Mouse (Mus musculus) stomach, embryonic 16.5 days (tissue): ENCODE results near the gene Maff. TPM values are rescaled to one million over a fixed set of nuclear protein-coding genes. Genes with fewer than 3 reads are reported as not detected.

ENCODE experiments used
- ATAC-seq: fragments of 200-750 bp; cut with Nextera tagmentation; 2 replicates; pipeline ENCODE4 v1.8.0; 2017; ENCODE audit warnings: moderate number of reproducible peaks, moderate TSS enrichment; ENCODE audit not compliant: insufficient read depth, low FRiP score
- H3K27ac ChIP-seq: fragments of 300-500 bp; sonication (generic); 2 replicates; pipeline ENCODE4 v1.5.1; 2014; ENCODE audit warnings: low read length
- H3K27me3 ChIP-seq: fragments of 300-500 bp; sonication (generic); 2 replicates; pipeline ENCODE4 v1.6.1; 2014; ENCODE audit warnings: low read length, control low read depth, mixed read lengths; ENCODE audit not compliant: control insufficient read depth, insufficient read depth
- H3K36me3 ChIP-seq: fragments of 300-500 bp; sonication (generic); 2 replicates; pipeline ENCODE4 v1.6.1; 2014; ENCODE audit warnings: low read length; ENCODE audit not compliant: control insufficient read depth, insufficient read depth
- H3K4me1 ChIP-seq: fragments of 300-500 bp; sonication (generic); 2 replicates; pipeline ENCODE4 v1.6.1; 2014; ENCODE audit warnings: low read length, control low read depth, mixed read lengths; ENCODE audit not compliant: control insufficient read depth, insufficient read depth
- H3K4me2 ChIP-seq: fragments of 300-500 bp; sonication (generic); 2 replicates; pipeline ENCODE4 v1.6.1; 2014; ENCODE audit warnings: low read depth, low read length, mixed read lengths
- H3K4me3 ChIP-seq: fragments of 300-500 bp; sonication (generic); replicated peaks from 2 replicates; pipeline ENCODE4 v1.5.1; 2014; ENCODE audit warnings: mild to moderate bottlenecking, low read length
- H3K9ac ChIP-seq: fragments of 300-500 bp; sonication (generic); 2 replicates; pipeline ENCODE4 v1.6.1; 2014; ENCODE audit warnings: low read length
- H3K9me3 ChIP-seq: fragments of 300-500 bp; sonication (generic); replicated peaks from 2 replicates; pipeline ENCODE4 v1.6.1; 2016; ENCODE audit warnings: low read length, control low read depth; ENCODE audit not compliant: control insufficient read depth
- WGBS: fragments of 180-500 bp; shearing (Covaris S2); extraction: QIAGEN DNeasy Blood & Tissue Kit; methylation state at CpG from one replicate; pipeline ENCODE4 v1.1.7; 2014; 5-methylcytosine and 5-hydroxymethylcytosine counted together
- microRNA counts: library from miRNA; unstranded; fragments of <30 nt; microRNA quantifications from one replicate; lab custom pipeline; 2016
- microRNA-seq: library from miRNA; unstranded; fragments of <30 nt; microRNA quantifications from one replicate; pipeline ENCODE4, GENCODE M21; 2016
- polyA plus RNA-seq: library from polyadenylated mRNA; unstranded; fragments of >200 nt; fragmentation: Nextera tagmentation; extraction: Ambion mirVana; gene quantifications from 2 replicates; pipeline ENCODE4 v1.2.1, GENCODE M21; 2015

Gene Maff
- polyA plus RNA-seq, 1 experiment from 2014 or later = 5.2 TPM

- Histone ChIP-seq H3K4me1 (peaks cover 39% of the 10 kb centered on the region), H3K9ac (peak overlapping the region; percentile 93), H3K4me3 (peak overlapping the region; percentile 92), H3K4me2 (peak overlapping the region; percentile 85), H3K27me3 (no peaks in the 10 kb centered on the region), H3K27ac (peak overlapping the region; percentile 77), H3K36me3 (no peaks in the 10 kb centered on the region), H3K9me3 (no peaks in the 10 kb centered on the region)
- no peak for ATAC-seq
- WGBS = 15% methylated on average over 9 of the region's 9 CpGs
Measured at GRCm38 (mm10) chr15:79403763-79404210, 57.4 kb downstream of the Maff start.

- no peaks in the 10 kb centered on the region for H3K27me3 ChIP-seq
- 71% methylated on average over 1 of the region's 1 CpGs for WGBS
- no peak overlapping the region for H3K4me3 ChIP-seq
- H3K4me2 ChIP-seq = no peak overlapping the region
- H3K9me3 ChIP-seq = no peaks in the 10 kb centered on the region
- no peak overlapping the region for H3K27ac ChIP-seq
- H3K36me3 ChIP-seq = no peaks in the 10 kb centered on the region
- ATAC-seq = no peak
- H3K4me1 ChIP-seq = peaks cover 35% of the 10 kb centered on the region
- no peak overlapping the region for H3K9ac ChIP-seq
Measured at GRCm38 (mm10) chr15:79404277-79404676, 57.9 kb downstream of the Maff start.

DNA sequence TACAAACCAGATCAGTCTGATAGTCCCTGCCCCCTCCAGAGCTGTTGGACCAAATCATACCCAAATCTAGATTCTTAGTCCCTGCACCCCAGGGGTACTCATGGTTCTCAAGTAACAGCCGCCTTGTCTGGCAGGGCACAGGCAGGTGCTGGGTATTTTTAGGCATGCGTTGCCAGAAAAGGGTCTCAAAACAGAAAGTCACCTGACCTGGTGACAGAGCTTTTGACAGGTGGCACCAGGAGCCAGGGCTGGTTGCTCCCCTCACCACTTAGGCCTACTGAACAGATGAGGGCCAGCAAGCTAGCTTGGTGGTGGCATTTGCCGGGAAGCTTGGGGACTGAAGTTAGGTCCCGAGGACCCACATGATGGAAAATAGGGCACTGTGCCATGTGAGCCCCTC, 60.1 kb downstream of the Maff start:
- Histone ChIP-seq H3K4me1 (peaks cover 14% of the 10 kb centered on the region), H3K27ac (no peak overlapping the region), H3K4me3 (no peak overlapping the region), H3K9me3 (no peaks in the 10 kb centered on the region), H3K9ac (no peak overlapping the region), H3K27me3 (no peaks in the 10 kb centered on the region), H3K36me3 (no peaks in the 10 kb centered on the region), H3K4me2 (no peak overlapping the region)
- ATAC-seq = no peak
- WGBS = 80% methylated on average over 4 of the region's 4 CpGs

MicroRNAs encoded within 50 kb of the gene (microRNA counts, 519-probe panel; counts per million panel counts)
- 1,276 counts per million, percentile 10 among the panel's probes with 10 or more counts for microRNA mmu-miR-1943 (lab: Ali Mortazavi, UCI)

Small RNAs within 50 kb of the gene (microRNA-seq; reads per million reads assigned to microRNA genes)
- 1.5 reads per million for gene Mir1943

Other genes with a start within 250 kb of the Maff start
- 10.4 and 11.2 TPM in 2 replicates for gene Micall1, start 237.7 kb upstream of the Maff start, polyA plus RNA-seq
- gene Polr2f, start 205.6 kb upstream of the Maff start, polyA plus RNA-seq = 281 and 302 TPM in 2 replicates
- gene 1700088E04Rik, start 205.4 kb upstream of the Maff start, polyA plus RNA-seq = 6.9 and 7.3 TPM in 2 replicates
- gene Sox10, start 181.4 kb upstream of the Maff start, polyA plus RNA-seq = 5.3 and 5.4 TPM in 2 replicates
- 55.0 and 58.7 TPM in 2 replicates for gene Pick1, start 117.4 kb upstream of the Maff start, polyA plus RNA-seq
- gene Gm49486, start 117.2 kb upstream of the Maff start, polyA plus RNA-seq = 0.23 and 0.55 TPM in 2 replicates
- 0.15 TPM in 1 of 2 replicates, not detected in the other for gene Slc16a8, start 91.9 kb upstream of the Maff start, polyA plus RNA-seq
- gene Baiap2l2, start 61.1 kb upstream of the Maff start, polyA plus RNA-seq = 7.1 and 7.3 TPM in 2 replicates
- 15.6 and 20.9 TPM in 2 replicates for gene Pla2g6, start 18.2 kb upstream of the Maff start, polyA plus RNA-seq
- gene Tmem184b, start 56.9 kb downstream of the Maff start, polyA plus RNA-seq = 52.7 and 59.6 TPM in 2 replicates
- 34.5 and 35.0 TPM in 2 replicates for gene Csnk1e, start 108.9 kb downstream of the Maff start, polyA plus RNA-seq
- not detected in 2 replicates for gene Kcnj4, start 158.6 kb downstream of the Maff start, polyA plus RNA-seq
- 109 and 111 TPM in 2 replicates for gene Kdelr3, start 169.8 kb downstream of the Maff start, polyA plus RNA-seq
- gene Ddx17, start 200.1 kb downstream of the Maff start, polyA plus RNA-seq = 39.6 and 42.0 TPM in 2 replicates